In genomic region chr2:92600348-92600670, GRCm38 (mm10) we compare ENCODE assay signal across 8 mouse cellular contexts. TPM values are rescaled to one million over a fixed set of nuclear protein-coding genes. Genes with fewer than 3 reads are reported as not detected.
DNase-seq lines count a peak whose midpoint lies in the region; ATAC-seq and TF ChIP-seq lines count a peak whose summit lies in the region.

No protein-coding gene starts in this region.

- H3K27me3 ChIP-seq in heart, embryonic 16.5 days (ENCODE audit: control insufficient read depth, insufficient read depth, low read length), result peaks cover 48% of the 10 kb centered on the region
- peaks cover 21% of the 10 kb centered on the region for H3K27me3 ChIP-seq in hindbrain, embryonic 11.5 days (ENCODE audit: control insufficient read depth, insufficient read depth, low read length)
- H3K27me3 ChIP-seq in midbrain, embryonic 11.5 days (ENCODE audit: control insufficient read depth, insufficient read depth, low read length), result peaks cover 14% of the 10 kb centered on the region; the same call in 1 of the 2 replicates

- no peak for ATAC-seq in heart, embryonic 16.5 days (replicated peaks; ENCODE audit: extremely low read depth, insufficient read depth, low FRiP score)
- ATAC-seq in hindbrain, embryonic 11.5 days (ENCODE audit: low FRiP score), result no peak
- ATAC-seq in midbrain, embryonic 11.5 days (ENCODE audit: low FRiP score), result 0 out of 2 replicates have a peak, but pooled peaks have one; percentile 5
- no peak for ATAC-seq in granulocyte monocyte progenitor cell, adult 5-6 weeks (replicated peaks; ENCODE audit: poor library complexity, severe bottlenecking)

- H3K4me2 ChIP-seq in heart, embryonic 16.5 days (ENCODE audit: low read depth, low read length), result peak overlapping the region; percentile 71
- H3K4me2 ChIP-seq in hindbrain, embryonic 11.5 days (replicated peaks; ENCODE audit: low read depth, low read length), result peak overlapping the region; percentile 98
- peak overlapping the region; percentile 95 for H3K4me2 ChIP-seq in midbrain, embryonic 11.5 days

- H3K4me1 ChIP-seq in heart, embryonic 16.5 days (ENCODE audit: control insufficient read depth, insufficient read depth, low read length), result peaks cover 2% of the 10 kb centered on the region; the same call in 1 of the 2 replicates
- H3K4me1 ChIP-seq in ES-E14 (ENCODE audit: control insufficient read depth in 2 of 2, insufficient read depth in 2 of 2, low read length in 2 of 2, poor library complexity in 1 of 2), result peaks cover 0 to 2% of the 10 kb centered on the region in 2 experiments; a peak in 1 of 4 replicates
- H3K4me1 ChIP-seq in hindbrain, embryonic 11.5 days (replicated peaks; ENCODE audit: control insufficient read depth, insufficient read depth, low read length), result peaks cover 2% of the 10 kb centered on the region; the same call in 1 of the 2 replicates
- H3K4me1 ChIP-seq in midbrain, embryonic 11.5 days (ENCODE audit: control insufficient read depth, insufficient read depth, low read length), result peaks cover 14% of the 10 kb centered on the region

- in situ Hi-C loops in ES-E14 (cut with MboI; ENCODE audit: low sequenced_read_pairs in 2 of 2, unreplicated experiment in 2 of 2), result loop anchor here in 1 of 2 experiments (25.0 kb wide), 1 partner anchor 212 kb away; no protein-coding TSS in a partner anchor

- H3K9me3 ChIP-seq in heart, embryonic 16.5 days (replicated peaks; ENCODE audit: control insufficient read depth, low read length), result no peaks in the 10 kb centered on the region
- no peaks in the 10 kb centered on the region for H3K9me3 ChIP-seq in ES-E14 (ENCODE audit: control insufficient read depth, insufficient read depth, low read depth, low read length)
- no peaks in the 10 kb centered on the region for H3K9me3 ChIP-seq in hindbrain, embryonic 11.5 days (ENCODE audit: control insufficient read depth, low read length)
- H3K9me3 ChIP-seq in midbrain, embryonic 11.5 days (ENCODE audit: control insufficient read depth, low read length), result no peaks in the 10 kb centered on the region

- intact Hi-C loops in heart, postnatal 36 days (cut with DNase I), result loop anchor here (2.0 kb wide), 1 partner anchor 72 kb away; no protein-coding TSS in a partner anchor

- H3K36me3 ChIP-seq in heart, embryonic 16.5 days (ENCODE audit: control insufficient read depth, insufficient read depth), result no peaks in the 10 kb centered on the region
- no peaks in the 10 kb centered on the region for H3K36me3 ChIP-seq in ES-E14 (ENCODE audit: control insufficient read depth, insufficient read depth, low read length, poor library complexity, severe bottlenecking)
- H3K36me3 ChIP-seq in hindbrain, embryonic 11.5 days (ENCODE audit: control insufficient read depth, insufficient read depth, low read length), result no peaks in the 10 kb centered on the region
- H3K36me3 ChIP-seq in midbrain, embryonic 11.5 days (ENCODE audit: control insufficient read depth, insufficient read depth, low read length), result no peaks in the 10 kb centered on the region

- H3K27ac ChIP-seq in heart, embryonic 16.5 days (ENCODE audit: low read length), result no peak overlapping the region
- H3K27ac ChIP-seq in ES-E14 (ENCODE audit: insufficient read depth, low read depth, low read length, poor library complexity, severe bottlenecking), result no peak overlapping the region
- no peak overlapping the region; the same call in 1 of the 2 replicates for H3K27ac ChIP-seq in hindbrain, embryonic 11.5 days (ENCODE audit: low read depth, low read length)
- no peak overlapping the region for H3K27ac ChIP-seq in midbrain, embryonic 11.5 days (ENCODE audit: low read depth, low read length)

- H3K9ac ChIP-seq in heart, embryonic 16.5 days (ENCODE audit: low read length), result peak overlapping the region; percentile 61
- peak overlapping the region; percentile 61; the same call in 1 of the 2 replicates for H3K9ac ChIP-seq in ES-E14 (ENCODE audit: insufficient read depth, low read depth, low read length, poor library complexity, severe bottlenecking)
- peak overlapping the region; percentile 69 for H3K9ac ChIP-seq in hindbrain, embryonic 11.5 days (ENCODE audit: low read depth, low read length)
- H3K9ac ChIP-seq in midbrain, embryonic 11.5 days (ENCODE audit: low read length), result peak overlapping the region; percentile 77

- H3K4me3 ChIP-seq in heart, embryonic 16.5 days (ENCODE audit: low read length), result peak overlapping the region; percentile 52
- H3K4me3 ChIP-seq in ES-E14 (ENCODE audit: insufficient read depth in 1 of 2, low read depth in 1 of 2, low read length in 2 of 2, poor library complexity in 1 of 2, severe bottlenecking in 1 of 2), result peak overlapping the region; percentile 49 to 67
- H3K4me3 ChIP-seq in hindbrain, embryonic 11.5 days (ENCODE audit: low read depth, low read length), result peak overlapping the region; percentile 70
- peak overlapping the region; percentile 67 for H3K4me3 ChIP-seq in midbrain, embryonic 11.5 days (ENCODE audit: low read depth, low read length)

- DNase-seq in heart, postnatal 36 days, result no peak
- DNase-seq in ES-E14 (ENCODE audit: low read depth, low spot score), result no peak
- DNase-seq in hindbrain, embryonic 11.5 days (ENCODE audit: low spot score), result no peak
- DNase-seq in midbrain, embryonic 11.5 days (ENCODE audit: low spot score, missing footprints), result no peak
- DNase-seq in c-Kit-positive CD71-positive TER-119-positive erythroid progenitor cells, embryonic 14.5 days (ENCODE audit: low spot score), result no peak
- no peak for DNase-seq in gastrocnemius, adult 8-10 months (ENCODE audit: low spot score in 2 of 2)

- 2% methylated on average over 17 of the region's 17 CpGs for WGBS in heart, embryonic 16.5 days
- WGBS in hindbrain, embryonic 11.5 days, result under 1% methylated on average over 17 of the region's 17 CpGs
- WGBS in midbrain, embryonic 11.5 days, result 1% methylated on average over 16 of the region's 17 CpGs

TF ChIP-seq in ES-E14, 5 proteins besides CTCF, POLR2A, EP300 and RAD21:
- no peak for TF ChIP-seq CHD2 (IDR thresholded peaks at IDR 0.05; ENCODE audit: low read depth, low read length)
- TF ChIP-seq ZNF384 (IDR thresholded peaks at IDR 0.05; ENCODE audit: low read depth, low read length), result no peak
- TF ChIP-seq MAFK (IDR thresholded peaks at IDR 0.05; ENCODE audit: insufficient read depth, low read depth, low read length), result no peak
- TF ChIP-seq HCFC1 (IDR thresholded peaks at IDR 0.05; ENCODE audit: borderline replicate concordance, insufficient read depth, low read length), result no peak
- no peak for TF ChIP-seq ZC3H11A (IDR thresholded peaks at IDR 0.05; ENCODE audit: borderline replicate concordance, low read depth, low read length)

RNA-seq across cellular contexts. Expression of gene Chst1, which starts 0.8 kb away (rescaled TPM):
- 2.5 and 2.6 TPM in 2 replicates for polyA plus RNA-seq in heart, embryonic 16.5 days (2015; fragmentation: Nextera tagmentation; extraction: Ambion mirVana)
- total RNA-seq in heart, postnatal 36 days (2021), result 1 to 10 TPM; 2.6 to 3.3 TPM
- 0.42 and 0.98 TPM in 2 replicates for total RNA-seq in ES-E14 (2012; rRNA removed)
- polyA plus RNA-seq in hindbrain, embryonic 11.5 days (2014; fragmentation: Nextera tagmentation; extraction: Ambion mirVana), result 3.9 and 4.3 TPM in 2 replicates
- 4.2 and 4.3 TPM in 2 replicates for polyA plus RNA-seq in midbrain, embryonic 11.5 days (2014; fragmentation: Nextera tagmentation; extraction: Ambion mirVana)
- total RNA-seq in gastrocnemius, adult 8-10 months (2022), result 1 to 10 TPM in 2 of 4 experiments, under 1 TPM in 2; 0.61 to 1.6 (median 0.95) TPM
- 0.21 TPM in 1 of 2 replicates, not detected in the other for total RNA-seq in granulocyte monocyte progenitor cell, adult 5-6 weeks (2014; fragmentation: Nextera tagmentation)
- total RNA-seq in granulocyte monocyte progenitor cell, adult 5-6 weeks (2017), result 0.13 TPM in 1 of 2 replicates, not detected in the other
